Mouse (Mus musculus) liver, postnatal 0 days (tissue): Measurements from ENCODE around the gene Tgfbr2. TPM values are rescaled to one million over a fixed set of nuclear protein-coding genes. Genes with fewer than 3 reads are reported as not detected.

ENCODE experiments used
- ATAC-seq: fragments of 200-750 bp; cut with Nextera tagmentation; 2 replicates; pipeline ENCODE4 v1.8.0; 2017; ENCODE audit warnings: mild to moderate bottlenecking, moderate library complexity
- DNase-seq: peaks from one replicate; pipeline ENCODE4 v3.0.0-alpha.2; 2016
- H3K27ac ChIP-seq: fragments of 300-500 bp; sonication (generic); 2 replicates; pipeline ENCODE4 v1.5.1; 2014; ENCODE audit warnings: antibody characterized with exemption, moderate library complexity, mild to moderate bottlenecking, low read depth
- H3K27me3 ChIP-seq: fragments of 300-500 bp; sonication (generic); 2 replicates; pipeline ENCODE4 v1.6.1; 2014; ENCODE audit warnings: low read length, control low read depth, mixed read lengths; ENCODE audit not compliant: insufficient read depth
- H3K36me3 ChIP-seq: fragments of 300-500 bp; sonication (generic); replicated peaks from 2 replicates; pipeline ENCODE4 v1.6.1; 2014; ENCODE audit warnings: mild to moderate bottlenecking, control low read depth, low read length, moderate library complexity, mixed read lengths; ENCODE audit not compliant: insufficient read depth
- H3K4me1 ChIP-seq: fragments of 300-500 bp; sonication (generic); 2 replicates; pipeline ENCODE4 v1.6.1; 2014; ENCODE audit warnings: antibody characterized with exemption, mild to moderate bottlenecking, control low read depth; ENCODE audit not compliant: insufficient read depth
- H3K4me2 ChIP-seq: fragments of 300-500 bp; sonication (generic); 2 replicates; pipeline ENCODE4 v1.6.1; 2014; ENCODE audit warnings: low read depth, mild to moderate bottlenecking, low read length, moderate library complexity, mixed read lengths
- H3K4me3 ChIP-seq: fragments of 300-500 bp; sonication (generic); 2 replicates; pipeline ENCODE4 v1.5.1; 2014; ENCODE audit warnings: low read depth, low read length
- H3K9ac ChIP-seq: fragments of 300-500 bp; sonication (generic); replicated peaks from 2 replicates; pipeline ENCODE4 v1.6.1; 2014; ENCODE audit warnings: mild to moderate bottlenecking, moderate library complexity
- H3K9me3 ChIP-seq: fragments of 300-500 bp; sonication (generic); 2 replicates; pipeline ENCODE4 v1.6.1; 2016; ENCODE audit warnings: mild to moderate bottlenecking, control low read depth, low read length, mixed read lengths
- CTCF ChIP-seq: sonication (generic); IDR thresholded peaks from 2 replicates; pipeline ENCODE4 v1.5.1; 2016; ENCODE audit warnings: antibody characterized with exemption, low read depth
- EP300 ChIP-seq: IDR thresholded peaks from 2 replicates; pipeline ENCODE4 v1.6.1; 2016; ENCODE audit warnings: antibody characterized with exemption, low read depth, mild to moderate bottlenecking
- WGBS: fragments of 180-500 bp; shearing (Covaris S2); extraction: QIAGEN DNeasy Blood & Tissue Kit; methylation state at CpG from one replicate; pipeline ENCODE4 v1.1.7; 2014; ENCODE audit not compliant: insufficient replicate concordance; 5-methylcytosine and 5-hydroxymethylcytosine counted together
- polyA plus RNA-seq: library from polyadenylated mRNA; unstranded; fragments of >200 nt; fragmentation: Nextera tagmentation; extraction: Ambion mirVana; gene quantifications from 2 replicates; pipeline ENCODE4 v1.2.1, GENCODE M21; 2015

Gene Tgfbr2
- polyA plus RNA-seq, 1 experiment from 2014 or later = 5.6 TPM

- ATAC-seq (peak; percentile 56; the same call in 1 of the 2 replicates), DNase-seq (peak; percentile 58)
- Histone ChIP-seq H3K27me3 (no peaks in the 10 kb centered on the region), H3K4me1 (peaks cover 11% of the 10 kb centered on the region), H3K4me3 (no peak overlapping the region), H3K36me3 (peaks cover 32% of the 10 kb centered on the region), H3K4me2 (no peak overlapping the region), H3K9ac (no peak overlapping the region), H3K9me3 (no peaks in the 10 kb centered on the region), H3K27ac (no peak overlapping the region)
- TF ChIP-seq EP300 = no peak
- TF ChIP-seq CTCF = no peak
- 62% methylated on average over 5 of the region's 5 CpGs for WGBS
These were observed 83.2 kb downstream of the Tgfbr2 start for GRCm38 (mm10) chr9:116091921-116092320.

- H3K36me3 ChIP-seq = peaks cover 26% of the 10 kb centered on the region
- WGBS = 76% methylated on average over 7 of the region's 7 CpGs
- H3K9me3 ChIP-seq = no peaks in the 10 kb centered on the region
- ATAC-seq = peak; percentile 84
- TF ChIP-seq CTCF (no peak), EP300 (0 out of 2 replicates have a peak, but pooled peaks have one; percentile 28)
- H3K4me1 ChIP-seq = peaks cover 12% of the 10 kb centered on the region
- H3K27ac ChIP-seq = no peak overlapping the region
- H3K27me3 ChIP-seq = no peaks in the 10 kb centered on the region
- no peak overlapping the region for H3K4me3 ChIP-seq
- H3K9ac ChIP-seq = no peak overlapping the region
- H3K4me2 ChIP-seq = no peak overlapping the region
- no peak for DNase-seq
These were observed 83.9 kb downstream of the Tgfbr2 start for GRCm38 (mm10) chr9:116091101-116091841.

GRCm38 (mm10) chr9:116090296-116090695, 84.9 kb downstream of the Tgfbr2 start:
- no peak for DNase-seq
- no peaks in the 10 kb centered on the region for H3K27me3 ChIP-seq
- H3K9me3 ChIP-seq = no peaks in the 10 kb centered on the region
- H3K9ac ChIP-seq = no peak overlapping the region
- TF ChIP-seq EP300 = no peak
- no peak for TF ChIP-seq CTCF
- H3K4me1 ChIP-seq = peaks cover 16% of the 10 kb centered on the region
- no peak overlapping the region for H3K4me2 ChIP-seq
- no peak for ATAC-seq
- 82% methylated on average over 9 of the region's 9 CpGs for WGBS
- H3K36me3 ChIP-seq = peaks cover 24% of the 10 kb centered on the region
- H3K27ac ChIP-seq = no peak overlapping the region
- H3K4me3 ChIP-seq = no peak overlapping the region

GRCm38 (mm10) chr9:116088912-116089311, 86.2 kb downstream of the Tgfbr2 start:
- no peak for DNase-seq
- H3K4me3 ChIP-seq = no peak overlapping the region
- peaks cover 24% of the 10 kb centered on the region for H3K36me3 ChIP-seq
- no peaks in the 10 kb centered on the region for H3K9me3 ChIP-seq
- no peaks in the 10 kb centered on the region for H3K27me3 ChIP-seq
- ATAC-seq = no peak
- H3K4me2 ChIP-seq = no peak overlapping the region
- H3K4me1 ChIP-seq = peaks cover 23% of the 10 kb centered on the region
- TF ChIP-seq EP300 (no peak), CTCF (peak; percentile 48)
- no peak overlapping the region for H3K9ac ChIP-seq
- H3K27ac ChIP-seq = no peak overlapping the region
- 82% methylated on average over 9 of the region's 9 CpGs for WGBS

GRCm38 (mm10) chr9:116087880-116088279, 87.3 kb downstream of the Tgfbr2 start:
- peaks cover 26% of the 10 kb centered on the region for H3K4me1 ChIP-seq
- WGBS = 33% methylated on average over 5 of the region's 5 CpGs
- no peak overlapping the region for H3K4me2 ChIP-seq
- no peaks in the 10 kb centered on the region for H3K9me3 ChIP-seq
- TF ChIP-seq CTCF (peak; percentile 86), EP300 (0 out of 2 replicates have a peak, but pooled peaks have one; percentile 9)
- H3K9ac ChIP-seq = no peak overlapping the region
- H3K27me3 ChIP-seq = no peaks in the 10 kb centered on the region
- ATAC-seq = no peak
- H3K36me3 ChIP-seq = peaks cover 23% of the 10 kb centered on the region
- H3K4me3 ChIP-seq = no peak overlapping the region
- DNase-seq = peak; percentile 70
- no peak overlapping the region for H3K27ac ChIP-seq

- ATAC-seq (peak; percentile 30; the same call in 1 of the 2 replicates), DNase-seq (no peak)
- Histone ChIP-seq H3K9ac (no peak overlapping the region), H3K36me3 (peaks cover 22% of the 10 kb centered on the region), H3K27ac (no peak overlapping the region), H3K4me3 (no peak overlapping the region), H3K4me1 (peaks cover 25% of the 10 kb centered on the region), H3K27me3 (no peaks in the 10 kb centered on the region), H3K4me2 (no peak overlapping the region), H3K9me3 (no peaks in the 10 kb centered on the region)
- 77% methylated on average over 5 of the region's 5 CpGs for WGBS
- TF ChIP-seq EP300 (no peak), CTCF (no peak)
These were observed 87.9 kb downstream of the Tgfbr2 start for GRCm38 (mm10) chr9:116087263-116087662.
